Mouse (Mus musculus): ENCODE results near the gene Lrrfip2. TPM values are rescaled to one million over a fixed set of nuclear protein-coding genes. Genes with fewer than 3 reads are reported as not detected.
A peak's percentile ranks its signal among the peaks of the same experiment; 100 is the strongest.

The Lrrfip2 gene
- total RNA-seq (2012; rRNA removed) (22.4 and 25.2 TPM in 2 replicates), total RNA-seq (2014; rRNA removed) (16.6 and 22.9 TPM in 2 replicates), polyA plus RNA-seq (2012; ENCODE audit: insufficient read length, low read depth) (30.9 and 38.7 TPM in 2 replicates)

DNA sequence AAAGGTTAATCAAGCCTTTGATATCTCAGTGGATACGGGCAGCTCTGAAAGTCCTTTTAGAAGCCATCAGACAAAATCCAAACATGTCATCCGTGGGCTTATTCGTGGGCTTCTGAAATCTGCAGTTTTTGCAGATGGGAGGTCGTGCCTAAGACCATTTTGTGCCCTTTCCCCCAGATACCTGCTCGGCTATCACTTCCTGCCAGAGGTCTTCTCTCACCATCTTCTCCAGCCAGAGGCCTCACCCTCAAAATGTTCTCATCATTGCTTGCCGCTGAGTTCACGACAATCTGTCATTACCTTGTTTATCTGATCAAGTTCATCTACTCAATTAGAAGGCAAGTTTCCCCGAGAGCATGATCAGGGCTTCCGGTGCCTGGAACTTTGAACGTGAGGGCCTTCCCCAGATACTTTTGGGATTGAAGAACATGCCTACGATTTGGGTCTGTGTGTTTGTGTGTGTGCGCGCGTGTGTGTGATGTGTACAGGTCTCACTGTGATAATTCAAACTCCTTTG is at the start of gene Lrrfip2:
Gene Lrrfip2, plus strand, starts transcription at position 467 of the 517 bp plus-strand sequence.
- no peak for DNase-seq (ENCODE audit: extremely low read depth)
- H3K9ac ChIP-seq (ENCODE audit: insufficient read depth, low read depth) = peak within 1 kb of the TSS; percentile 67
- TF ChIP-seq MAX (IDR thresholded peaks at IDR 0.05; ENCODE audit: low read length) (no peak), TBP (conservative IDR thresholded peaks at IDR 0.05; ENCODE audit: low read depth, low read length) (no peak), ETS1 (conservative IDR thresholded peaks at IDR 0.05; ENCODE audit: low read depth, low read length) (no peak), TCF12 (IDR thresholded peaks at IDR 0.05; ENCODE audit: low read depth, low read length) (no peak), CHD1 (IDR thresholded peaks at IDR 0.05; ENCODE audit: low read depth, low read length) (no peak), BHLHE40 (IDR thresholded peaks at IDR 0.05; ENCODE audit: low read depth, low read length) (no peak), MEF2A (IDR thresholded peaks at IDR 0.05; ENCODE audit: borderline replicate concordance, low read depth, low read length) (no peak), HCFC1 (IDR thresholded peaks at IDR 0.05; ENCODE audit: low read depth, low read length) (no peak), IRF4 (IDR thresholded peaks at IDR 0.05; ENCODE audit: low read depth, low read length) (no peak), CHD2 (IDR thresholded peaks at IDR 0.05; ENCODE audit: low read length) (no peak), PAX5 (IDR thresholded peaks at IDR 0.05; ENCODE audit: low read length) (no peak), ZNF384 (IDR thresholded peaks at IDR 0.05; ENCODE audit: low read depth, low read length) (no peak), UBTF (IDR thresholded peaks at IDR 0.05; ENCODE audit: low read depth, low read length) (no peak), EP300 (IDR thresholded peaks at IDR 0.05; ENCODE audit: low read length) (no peak), JUND (conservative IDR thresholded peaks at IDR 0.05; ENCODE audit: low read depth, low read length) (no peak), MAFK (IDR thresholded peaks at IDR 0.05; ENCODE audit: insufficient replicate concordance, low read length) (no peak), CTCF (conservative IDR thresholded peaks at IDR 0.05 in 1 of 2, IDR thresholded peaks at IDR 0.05 in 1 of 2; ENCODE audit: low read depth in 2 of 2, low read length in 2 of 2) (no peak), RCOR1 (conservative IDR thresholded peaks at IDR 0.05; ENCODE audit: low read depth, low read length) (no peak), USF1 (IDR thresholded peaks at IDR 0.05; ENCODE audit: low read depth, low read length) (no peak)
- peaks cover 0 to 16% of the 10 kb centered on the region in 2 experiments; a peak in 2 of 4 replicates for H3K4me1 ChIP-seq (ENCODE audit: control insufficient read depth in 1 of 2, insufficient read depth in 2 of 2)
- dilution Hi-C loops (cut with MboI; ENCODE audit: extremely low pct_ligation_motif_present, extremely low pct_unique_long_range_greater_than_20kb, low sequenced_read_pairs) (no loop called here), in situ Hi-C loops (cut with MboI; ENCODE audit: low pct_ligation_motif_present, low pct_unique_long_range_greater_than_20kb, low sequenced_read_pairs) (no loop called here)
- no peaks in the 10 kb centered on the region for H3K9me3 ChIP-seq (replicated peaks; ENCODE audit: low read length)
- no peaks in the 10 kb centered on the region for H3K79me2 ChIP-seq (replicated peaks; ENCODE audit: control insufficient read depth, extremely low read depth, insufficient read depth, poor library complexity, severe bottlenecking)
- H3K4me2 ChIP-seq (ENCODE audit: insufficient read depth, low read depth, poor library complexity, severe bottlenecking) = peak within 1 kb of the TSS; percentile 88
- H3K4me3 ChIP-seq (replicated peaks in 1 of 3; ENCODE audit: low read depth in 2 of 3, low read length in 2 of 3, poor library complexity in 1 of 3) = peak within 1 kb of the TSS; percentile 72 to 91 (median 90)
- peaks cover 0 to 10% of the 10 kb centered on the region in 2 experiments for H3K36me3 ChIP-seq (replicated peaks in 1 of 2; ENCODE audit: control insufficient read depth in 1 of 2, insufficient read depth in 1 of 2, low read length in 1 of 2)
- H3K27ac ChIP-seq (ENCODE audit: insufficient read depth, low read depth) = no peak within 1 kb of the TSS
- no peaks in the 10 kb centered on the region for H3K27me3 ChIP-seq (replicated peaks)

DNA sequence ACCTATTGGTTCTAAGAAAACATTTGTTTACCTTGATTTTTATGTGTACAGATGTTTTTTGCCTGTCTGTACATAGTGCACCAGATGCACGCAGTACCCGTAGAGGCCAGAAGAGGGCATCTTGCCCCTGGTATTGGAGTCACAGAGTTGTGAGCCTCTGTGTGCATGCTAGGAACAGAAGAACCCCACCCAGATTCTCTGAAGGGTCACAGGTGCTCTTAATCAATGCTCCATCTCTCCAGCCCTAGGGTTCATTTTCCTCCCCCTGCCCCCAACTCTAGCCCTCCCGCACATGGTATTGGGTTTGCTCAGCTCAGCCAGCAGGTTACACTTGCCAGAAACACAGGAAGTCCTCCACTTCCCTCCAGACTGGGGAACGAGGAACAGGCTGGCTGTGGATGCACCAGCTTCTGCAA is 46.8 kb upstream of the Lrrfip2 start:
- Histone ChIP-seq H3K9me3 (replicated peaks; ENCODE audit: low read length) (peaks cover 9% of the 10 kb centered on the region), H3K4me2 (ENCODE audit: insufficient read depth, low read depth, poor library complexity, severe bottlenecking) (no peak overlapping the region), H3K9ac (ENCODE audit: insufficient read depth, low read depth) (no peak overlapping the region), H3K4me1 (ENCODE audit: control insufficient read depth in 1 of 2, insufficient read depth in 2 of 2) (peaks cover 2 to 17% of the 10 kb centered on the region in 2 experiments; a peak in 3 of 4 replicates), H3K4me3 (replicated peaks in 1 of 3; ENCODE audit: low read depth in 2 of 3, low read length in 2 of 3, poor library complexity in 1 of 3) (no peak overlapping the region), H3K36me3 (replicated peaks in 1 of 2; ENCODE audit: control insufficient read depth in 1 of 2, insufficient read depth in 1 of 2, low read length in 1 of 2) (no peaks in the 10 kb centered on the region), H3K27ac (ENCODE audit: insufficient read depth, low read depth) (no peak overlapping the region), H3K79me2 (replicated peaks; ENCODE audit: control insufficient read depth, extremely low read depth, insufficient read depth, poor library complexity, severe bottlenecking) (no peaks in the 10 kb centered on the region), H3K27me3 (replicated peaks) (no peaks in the 10 kb centered on the region)
- in situ Hi-C loops (cut with MboI; ENCODE audit: low pct_ligation_motif_present, low pct_unique_long_range_greater_than_20kb, low sequenced_read_pairs) = no loop called here
- DNase-seq (ENCODE audit: extremely low read depth) = peak; percentile 63
- dilution Hi-C loops (cut with MboI; ENCODE audit: extremely low pct_ligation_motif_present, extremely low pct_unique_long_range_greater_than_20kb, low sequenced_read_pairs) = no loop called here
- TF ChIP-seq RAD21 (IDR thresholded peaks at IDR 0.05; ENCODE audit: low read depth, low read length) (peak; percentile 62), CTCF (conservative IDR thresholded peaks at IDR 0.05 in 1 of 2, IDR thresholded peaks at IDR 0.05 in 1 of 2; ENCODE audit: low read depth in 2 of 2, low read length in 2 of 2) (peak; percentile 78 to 88), USF1 (IDR thresholded peaks at IDR 0.05; ENCODE audit: low read depth, low read length) (no peak), MAFK (IDR thresholded peaks at IDR 0.05; ENCODE audit: insufficient replicate concordance, low read length) (no peak), ZNF384 (IDR thresholded peaks at IDR 0.05; ENCODE audit: low read depth, low read length) (no peak), ETS1 (conservative IDR thresholded peaks at IDR 0.05; ENCODE audit: low read depth, low read length) (0 out of 2 replicates have a peak, but pooled peaks have one; percentile 11), TBP (conservative IDR thresholded peaks at IDR 0.05; ENCODE audit: low read depth, low read length) (no peak), UBTF (IDR thresholded peaks at IDR 0.05; ENCODE audit: low read depth, low read length) (no peak), ZKSCAN1 (IDR thresholded peaks at IDR 0.05; ENCODE audit: borderline replicate concordance, low read depth, low read length) (no peak), JUND (conservative IDR thresholded peaks at IDR 0.05; ENCODE audit: low read depth, low read length) (0 out of 2 replicates have a peak, but pooled peaks have one; percentile 28), ZMIZ1 (IDR thresholded peaks at IDR 0.05; ENCODE audit: low read depth, low read length) (no peak), E2F4 (IDR thresholded peaks at IDR 0.05; ENCODE audit: insufficient replicate concordance, low read depth, low read length) (no peak), MAZ (IDR thresholded peaks at IDR 0.05; ENCODE audit: low read depth, low read length) (no peak), POLR2A (IDR thresholded peaks at IDR 0.05; ENCODE audit: low read depth, low read length) (no peak), SMC3 (IDR thresholded peaks at IDR 0.05; ENCODE audit: low read depth, low read length) (peak; percentile 75), IRF4 (IDR thresholded peaks at IDR 0.05; ENCODE audit: low read depth, low read length) (0 out of 2 replicates have a peak, but pooled peaks have one; percentile 26), USF2 (conservative IDR thresholded peaks at IDR 0.05; ENCODE audit: low read depth, low read length) (no peak), MXI1 (IDR thresholded peaks at IDR 0.05; ENCODE audit: low read depth, low read length) (no peak), ELF1 (IDR thresholded peaks at IDR 0.05; ENCODE audit: low read depth, low read length) (no peak)
